Mouse (Mus musculus) embryonic fibroblast, embryonic 13.5 days (primary cell): ENCODE measurements around the gene Muc13.

Experiments used
- CTCF ChIP-seq: IDR thresholded peaks from 2 replicates; pipeline ENCODE4 v1.5.1; 2011; ENCODE audit warnings: mild to moderate bottlenecking, control low read depth, low read length, moderate library complexity, borderline replicate concordance; ENCODE audit not compliant: insufficient read depth
- POLR2A ChIP-seq: IDR thresholded peaks from 2 replicates; pipeline ENCODE4 v1.6.1; 2011; ENCODE audit warnings: low read depth, mild to moderate bottlenecking, control low read depth, low read length, moderate library complexity

GRCm38 (mm10) chr16:33853271-33853670, 59.4 kb downstream of the Muc13 start:
- TF ChIP-seq CTCF: no peak
- TF ChIP-seq POLR2A: no peak
